Mouse (Mus musculus): ENCODE measurements at regions not wholly inside any gene's neighbourhood (a gene's known extent, or its start where the extent isn't known, plus 50 kb on each side); places are given as distances from the start of the nearest gene placed in this dataset.

DNA sequence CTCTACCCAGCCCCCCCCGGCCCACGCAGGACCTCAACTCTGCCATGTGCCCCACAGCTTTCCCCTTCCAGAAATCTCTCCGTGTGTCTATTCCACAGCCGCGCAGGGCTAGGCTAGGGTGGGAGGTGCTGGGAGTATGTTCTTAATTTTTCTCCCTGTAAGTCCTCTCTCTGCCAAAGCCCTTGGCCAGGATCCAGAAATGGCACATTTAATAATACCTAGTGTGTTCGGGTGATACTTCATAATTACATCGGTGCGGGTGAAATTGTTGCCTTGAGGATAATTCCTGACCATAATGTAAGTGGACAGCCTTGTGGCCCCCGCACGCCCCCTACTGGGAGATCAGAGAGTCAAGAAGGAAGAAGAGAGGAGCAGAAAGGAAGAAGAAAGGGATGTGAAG lies 1093.5 kb downstream of the Mrps31 start:
- no peak overlapping the region for H3K27ac ChIP-seq (ENCODE audit: low read depth, low read length)
- H3K9ac ChIP-seq (ENCODE audit: low read depth, low read length): no peak overlapping the region
- H3K9me3 ChIP-seq (ENCODE audit: control insufficient read depth, low read length): no peaks in the 10 kb centered on the region
- ATAC-seq (replicated peaks; ENCODE audit: low FRiP score) (no peak), DNase-seq (ENCODE audit: low spot score) (no peak)
- no peaks in the 10 kb centered on the region for H3K4me1 ChIP-seq (replicated peaks; ENCODE audit: control insufficient read depth, insufficient read depth, low read length)
- H3K27me3 ChIP-seq (replicated peaks; ENCODE audit: control insufficient read depth, insufficient read depth, low read length): no peaks in the 10 kb centered on the region
- H3K36me3 ChIP-seq (ENCODE audit: control insufficient read depth, insufficient read depth, low read length): no peaks in the 10 kb centered on the region
- no peak overlapping the region for H3K4me2 ChIP-seq
- no peak overlapping the region for H3K4me3 ChIP-seq (ENCODE audit: low read depth, low read length)
- 52% methylated on average over 10 of the region's 10 CpGs for WGBS

DNA sequence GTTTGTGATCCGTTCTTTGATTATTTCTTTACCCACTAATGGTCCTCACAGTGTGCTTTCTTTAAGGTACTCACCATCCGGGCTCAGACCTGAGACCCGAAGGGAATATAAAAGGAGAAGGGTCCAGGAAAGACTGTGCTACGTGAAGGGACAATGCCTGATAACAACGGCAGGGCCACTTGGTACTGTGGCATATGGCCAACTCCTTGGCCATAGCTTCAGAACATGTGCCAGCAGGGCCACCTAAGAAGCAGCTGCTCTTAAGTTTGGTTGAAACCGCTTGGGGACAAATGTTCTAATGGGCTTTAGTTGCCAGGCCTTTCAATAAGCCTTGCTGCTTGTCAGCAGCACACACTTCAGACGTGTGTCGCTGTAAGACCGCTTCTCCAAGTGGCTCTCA lies 1094.1 kb downstream of the Mrps31 start:
- H3K4me1 ChIP-seq (replicated peaks; ENCODE audit: control insufficient read depth, insufficient read depth, low read length): no peaks in the 10 kb centered on the region
- no peak overlapping the region for H3K27ac ChIP-seq (ENCODE audit: low read depth, low read length)
- H3K36me3 ChIP-seq (ENCODE audit: control insufficient read depth, insufficient read depth, low read length): no peaks in the 10 kb centered on the region
- no peak overlapping the region for H3K4me3 ChIP-seq (ENCODE audit: low read depth, low read length)
- no peak overlapping the region for H3K4me2 ChIP-seq
- 77% methylated on average over 9 of the region's 9 CpGs for WGBS
- H3K27me3 ChIP-seq (replicated peaks; ENCODE audit: control insufficient read depth, insufficient read depth, low read length): no peaks in the 10 kb centered on the region
- no peak for DNase-seq (ENCODE audit: low spot score)
- no peak overlapping the region for H3K9ac ChIP-seq (ENCODE audit: low read depth, low read length)
- ATAC-seq (replicated peaks; ENCODE audit: low FRiP score): no peak
- no peaks in the 10 kb centered on the region for H3K9me3 ChIP-seq (ENCODE audit: control insufficient read depth, low read length)

DNA sequence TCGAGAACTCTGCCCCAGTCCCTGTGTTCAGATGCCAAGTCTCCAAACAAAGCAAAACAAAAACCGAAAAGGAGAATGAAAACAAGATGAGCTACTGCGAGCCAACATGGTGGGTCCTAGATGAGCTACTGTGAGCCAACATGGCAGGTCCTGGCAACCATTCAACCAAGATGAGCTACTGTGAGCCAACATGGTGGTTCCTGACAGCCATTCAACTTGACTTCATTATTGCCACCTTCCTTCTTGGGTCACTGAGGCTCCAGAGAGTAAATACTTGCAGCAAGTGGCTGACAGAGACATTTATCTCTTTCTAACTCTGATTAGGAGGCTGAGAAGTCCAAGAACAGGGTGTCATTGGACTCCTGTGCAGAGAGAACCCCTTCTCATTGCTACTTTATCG lies 1094.8 kb downstream of the Mrps31 start:
- no peak for ATAC-seq (replicated peaks; ENCODE audit: low FRiP score)
- H3K36me3 ChIP-seq (ENCODE audit: control insufficient read depth, insufficient read depth, low read length): no peaks in the 10 kb centered on the region
- no peak overlapping the region for H3K4me2 ChIP-seq
- H3K9me3 ChIP-seq (ENCODE audit: control insufficient read depth, low read length): no peaks in the 10 kb centered on the region
- no peak overlapping the region for H3K4me3 ChIP-seq (ENCODE audit: low read depth, low read length)
- DNase-seq (ENCODE audit: low spot score): no peak
- no peaks in the 10 kb centered on the region for H3K4me1 ChIP-seq (replicated peaks; ENCODE audit: control insufficient read depth, insufficient read depth, low read length)
- WGBS: 84% methylated on average over 4 of the region's 4 CpGs
- H3K9ac ChIP-seq (ENCODE audit: low read depth, low read length): no peak overlapping the region
- no peaks in the 10 kb centered on the region for H3K27me3 ChIP-seq (replicated peaks; ENCODE audit: control insufficient read depth, insufficient read depth, low read length)
- H3K27ac ChIP-seq (ENCODE audit: low read depth, low read length): no peak overlapping the region

- WGBS: 50% methylated on average over 4 of the region's 4 CpGs
- no peaks in the 10 kb centered on the region for H3K36me3 ChIP-seq (ENCODE audit: control insufficient read depth, insufficient read depth, low read length)
- H3K9me3 ChIP-seq (ENCODE audit: control insufficient read depth, low read length): no peaks in the 10 kb centered on the region
- no peaks in the 10 kb centered on the region for H3K27me3 ChIP-seq (replicated peaks; ENCODE audit: control insufficient read depth, insufficient read depth, low read length)
- no peaks in the 10 kb centered on the region for H3K4me1 ChIP-seq (replicated peaks; ENCODE audit: control insufficient read depth, insufficient read depth, low read length)
- no peak overlapping the region for H3K4me2 ChIP-seq
- H3K9ac ChIP-seq (ENCODE audit: low read depth, low read length): no peak overlapping the region
- no peak overlapping the region for H3K4me3 ChIP-seq (ENCODE audit: low read depth, low read length)
- no peak for ATAC-seq (replicated peaks; ENCODE audit: low FRiP score)
- H3K27ac ChIP-seq (ENCODE audit: low read depth, low read length): no peak overlapping the region
- DNase-seq (ENCODE audit: low spot score): no peak
Observed at GRCm38 (mm10) chr8:23507661-23508060, 1096.5 kb downstream of the Mrps31 start.

DNA sequence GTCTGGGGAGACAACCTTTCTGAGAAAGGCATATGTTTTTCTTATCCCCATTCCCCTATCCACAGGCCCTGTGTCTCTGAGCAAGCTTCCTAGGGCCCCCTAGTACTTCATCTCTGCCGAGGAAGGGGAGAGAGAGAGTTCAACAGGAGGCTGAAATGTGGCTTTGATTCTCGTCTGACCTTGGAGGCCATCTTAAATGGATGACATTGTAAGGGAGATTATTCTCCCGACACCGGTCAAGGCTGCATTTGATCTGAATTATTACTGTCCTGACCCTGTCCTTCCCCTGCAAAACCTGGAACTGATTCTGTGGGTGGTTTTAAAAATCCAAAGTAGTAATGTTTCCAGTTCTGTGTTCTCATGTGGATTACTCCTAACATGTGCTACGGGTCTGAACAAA lies 1098.9 kb downstream of the Mrps31 start:
- Histone ChIP-seq H3K27me3 (replicated peaks; ENCODE audit: control insufficient read depth, insufficient read depth, low read length) (no peaks in the 10 kb centered on the region), H3K9me3 (ENCODE audit: control insufficient read depth, low read length) (no peaks in the 10 kb centered on the region), H3K4me1 (replicated peaks; ENCODE audit: control insufficient read depth, insufficient read depth, low read length) (no peaks in the 10 kb centered on the region), H3K4me3 (ENCODE audit: low read depth, low read length) (no peak overlapping the region), H3K27ac (ENCODE audit: low read depth, low read length) (no peak overlapping the region), H3K9ac (ENCODE audit: low read depth, low read length) (no peak overlapping the region), H3K36me3 (ENCODE audit: control insufficient read depth, insufficient read depth, low read length) (no peaks in the 10 kb centered on the region), H3K4me2 (no peak overlapping the region)
- no peak for ATAC-seq (replicated peaks; ENCODE audit: low FRiP score)
- DNase-seq (ENCODE audit: low spot score): no peak
- 66% methylated on average over 5 of the region's 5 CpGs for WGBS

- Histone ChIP-seq H3K4me2 (no peak overlapping the region), H3K9ac (ENCODE audit: low read depth, low read length) (no peak overlapping the region), H3K9me3 (ENCODE audit: control insufficient read depth, low read length) (no peaks in the 10 kb centered on the region), H3K4me3 (ENCODE audit: low read depth, low read length) (no peak overlapping the region), H3K4me1 (replicated peaks; ENCODE audit: control insufficient read depth, insufficient read depth, low read length) (no peaks in the 10 kb centered on the region), H3K27me3 (replicated peaks; ENCODE audit: control insufficient read depth, insufficient read depth, low read length) (no peaks in the 10 kb centered on the region), H3K36me3 (ENCODE audit: control insufficient read depth, insufficient read depth, low read length) (no peaks in the 10 kb centered on the region), H3K27ac (ENCODE audit: low read depth, low read length) (no peak overlapping the region)
- ATAC-seq (replicated peaks; ENCODE audit: low FRiP score) (no peak), DNase-seq (ENCODE audit: low spot score) (no peak)
- WGBS: 67% methylated on average over 5 of the region's 5 CpGs
Observed at GRCm38 (mm10) chr8:23510561-23510960, 1099.4 kb downstream of the Mrps31 start.

- no peaks in the 10 kb centered on the region for H3K36me3 ChIP-seq (ENCODE audit: control insufficient read depth, insufficient read depth, low read length)
- H3K4me3 ChIP-seq (ENCODE audit: low read depth, low read length): no peak overlapping the region
- ATAC-seq (replicated peaks; ENCODE audit: low FRiP score) (no peak), DNase-seq (ENCODE audit: low spot score) (no peak)
- WGBS: 78% methylated on average over 1 of the region's 1 CpGs
- no peak overlapping the region for H3K27ac ChIP-seq (ENCODE audit: low read depth, low read length)
- no peaks in the 10 kb centered on the region for H3K9me3 ChIP-seq (ENCODE audit: control insufficient read depth, low read length)
- H3K4me1 ChIP-seq (replicated peaks; ENCODE audit: control insufficient read depth, insufficient read depth, low read length): no peaks in the 10 kb centered on the region
- no peaks in the 10 kb centered on the region for H3K27me3 ChIP-seq (replicated peaks; ENCODE audit: control insufficient read depth, insufficient read depth, low read length)
- H3K9ac ChIP-seq (ENCODE audit: low read depth, low read length): no peak overlapping the region
- no peak overlapping the region for H3K4me2 ChIP-seq
Observed at GRCm38 (mm10) chr8:23511264-23511663, 1100.1 kb downstream of the Mrps31 start.

DNA sequence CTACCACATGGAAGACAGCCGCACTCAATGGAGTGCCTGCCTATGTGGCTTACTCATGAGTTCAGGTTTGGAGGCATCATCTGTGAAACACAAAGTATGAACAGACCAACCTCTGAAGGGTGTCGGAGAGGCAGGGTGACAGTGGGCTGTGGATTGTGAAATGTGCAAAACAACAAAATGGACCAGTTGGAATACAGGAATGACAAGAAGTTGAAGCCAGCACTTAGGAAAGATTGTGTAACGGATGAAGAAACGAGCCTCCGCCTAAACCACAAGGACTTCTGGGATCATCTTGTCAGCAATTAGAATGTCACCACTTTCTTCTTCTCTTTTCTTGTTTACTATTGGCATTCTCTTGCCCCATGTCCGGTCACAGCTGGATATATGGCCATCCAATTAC lies 1100.6 kb downstream of the Mrps31 start:
- DNase-seq (ENCODE audit: low spot score) (no peak), ATAC-seq (replicated peaks; ENCODE audit: low FRiP score) (no peak)
- Histone ChIP-seq H3K36me3 (ENCODE audit: control insufficient read depth, insufficient read depth, low read length) (no peaks in the 10 kb centered on the region), H3K27me3 (replicated peaks; ENCODE audit: control insufficient read depth, insufficient read depth, low read length) (no peaks in the 10 kb centered on the region), H3K4me1 (replicated peaks; ENCODE audit: control insufficient read depth, insufficient read depth, low read length) (no peaks in the 10 kb centered on the region), H3K27ac (ENCODE audit: low read depth, low read length) (no peak overlapping the region), H3K9ac (ENCODE audit: low read depth, low read length) (no peak overlapping the region), H3K9me3 (ENCODE audit: control insufficient read depth, low read length) (no peaks in the 10 kb centered on the region), H3K4me3 (ENCODE audit: low read depth, low read length) (no peak overlapping the region), H3K4me2 (no peak overlapping the region)
- WGBS: 87% methylated on average over 6 of the region's 6 CpGs

DNA sequence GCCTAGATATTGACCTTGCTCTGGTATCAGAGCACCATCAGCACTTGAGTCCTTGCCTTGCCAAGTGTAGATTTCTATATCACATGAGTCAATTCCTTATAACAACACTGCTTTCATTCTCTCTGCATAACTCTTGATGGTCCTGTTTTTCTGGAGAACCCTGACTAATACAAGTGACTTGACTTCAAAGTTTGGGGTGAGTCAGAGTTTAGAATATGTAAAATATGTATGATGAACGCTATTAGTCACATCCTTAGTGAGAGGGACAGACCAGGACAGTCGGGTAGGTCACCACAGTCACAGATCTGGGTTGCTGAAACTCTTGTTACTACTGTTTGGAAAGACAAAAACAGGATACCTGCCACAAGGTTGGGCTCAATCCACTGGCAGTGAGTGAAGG lies 1105.3 kb downstream of the Mrps31 start:
- Histone ChIP-seq H3K36me3 (ENCODE audit: control insufficient read depth, insufficient read depth, low read length) (no peaks in the 10 kb centered on the region), H3K27me3 (replicated peaks; ENCODE audit: control insufficient read depth, insufficient read depth, low read length) (no peaks in the 10 kb centered on the region), H3K9me3 (ENCODE audit: control insufficient read depth, low read length) (no peaks in the 10 kb centered on the region), H3K4me3 (ENCODE audit: low read depth, low read length) (no peak overlapping the region), H3K9ac (ENCODE audit: low read depth, low read length) (no peak overlapping the region), H3K4me1 (replicated peaks; ENCODE audit: control insufficient read depth, insufficient read depth, low read length) (no peaks in the 10 kb centered on the region), H3K4me2 (no peak overlapping the region), H3K27ac (ENCODE audit: low read depth, low read length) (no peak overlapping the region)
- no peak for DNase-seq (ENCODE audit: low spot score)
- no peak for ATAC-seq (replicated peaks; ENCODE audit: low FRiP score)
- 55% methylated on average over 2 of the region's 2 CpGs for WGBS
